Mouse (Mus musculus) MEL (cell line): ENCODE measurements around the gene Olfr819. TPM values are rescaled to one million over a fixed set of nuclear protein-coding genes. Genes with fewer than 3 reads are reported as not detected.
"Not testable (repeated sequence)": the region's sequence is repeated elsewhere in the genome, so short reads cannot be mapped to it uniquely, and the experiment has no call there.

Experiments used
- DNase-seq: peaks from one replicate; pipeline ENCODE4 v3.0.0; 2011; ENCODE audit warnings: low read depth, low spot score
- H3K27ac ChIP-seq: 2 replicates; pipeline ENCODE4 v1.5.1; 2012; ENCODE audit warnings: low read depth, mild to moderate bottlenecking, control low read depth, low read length, moderate library complexity; ENCODE audit not compliant: control insufficient read depth
- H3K27me3 ChIP-seq, 2 experiments: fragments of 150-350 bp in 1 of 2; sonication (generic) in 1 of 2; 2 replicates each; pipeline ENCODE4 v1.6.1; 2012; ENCODE audit warnings: low read length in 2 of 2, mild to moderate bottlenecking in 2 of 2, improper control_type of control experiment in 1 of 2, moderate library complexity in 1 of 2; ENCODE audit not compliant: insufficient read depth in 2 of 2, control insufficient read depth in 1 of 2
- H3K36me3 ChIP-seq, 2 experiments: 2 replicates each; pipeline ENCODE4 v1.6.1; 2012 to 2014; ENCODE audit warnings: low read length in 2 of 2, improper control_type of control experiment in 1 of 2, inconsistent platforms in 1 of 2, mild to moderate bottlenecking in 1 of 2; ENCODE audit not compliant: insufficient read depth in 2 of 2, control insufficient read depth in 1 of 2
- H3K4me1 ChIP-seq, 2 experiments: fragments of 150-350 bp in 1 of 2; sonication (generic) in 1 of 2; 2 replicates each; pipeline ENCODE4 v1.6.1; 2012; ENCODE audit warnings: low read length in 2 of 2, improper control_type of control experiment in 1 of 2, mild to moderate bottlenecking in 1 of 2; ENCODE audit not compliant: insufficient read depth in 2 of 2, control insufficient read depth in 1 of 2
- H3K4me3 ChIP-seq, 2 experiments: fragments of 150-350 bp in 1 of 2; sonication (generic) in 1 of 2; 2 replicates each; pipeline ENCODE4 v1.5.1; 2012; ENCODE audit warnings: low read depth in 2 of 2, low read length in 2 of 2, mild to moderate bottlenecking in 2 of 2, moderate library complexity in 2 of 2, control low read depth in 1 of 2, improper control_type of control experiment in 1 of 2; ENCODE audit not compliant: control insufficient read depth in 1 of 2, insufficient read depth in 1 of 2
- H3K79me2 ChIP-seq: 2 replicates; pipeline ENCODE4 v1.6.1; 2012; ENCODE audit warnings: mild to moderate bottlenecking, low read length, moderate library complexity; ENCODE audit not compliant: control insufficient read depth, poor library complexity, insufficient read depth
- H3K9ac ChIP-seq: 2 replicates; pipeline ENCODE4 v1.6.1; 2012; ENCODE audit warnings: low read depth, mild to moderate bottlenecking, control low read depth, low read length, moderate library complexity; ENCODE audit not compliant: control insufficient read depth, poor library complexity, severe bottlenecking
- H3K9me3 ChIP-seq: fragments of 150-350 bp; sonication (generic); replicated peaks from 2 replicates; pipeline ENCODE4 v1.6.1; 2012; ENCODE audit warnings: mild to moderate bottlenecking, low read length, improper control_type of control experiment, moderate library complexity; ENCODE audit not compliant: insufficient read depth
- BHLHE40 ChIP-seq: IDR thresholded peaks from 2 replicates; pipeline ENCODE4 v1.6.1; 2012; ENCODE audit warnings: low read depth, mild to moderate bottlenecking, inconsistent platforms, low read length, improper control_type of control experiment, borderline replicate concordance
- CHD1 ChIP-seq: IDR thresholded peaks from 2 replicates; pipeline ENCODE4 v1.6.1; 2012; ENCODE audit warnings: low read depth, mild to moderate bottlenecking, inconsistent platforms, low read length, improper control_type of control experiment
- CHD2 ChIP-seq: IDR thresholded peaks from 2 replicates; pipeline ENCODE4 v1.6.1; 2011; ENCODE audit warnings: low read length, improper control_type of control experiment
- GABPA ChIP-seq: IDR thresholded peaks from 2 replicates; pipeline ENCODE4 v1.6.1; 2012; ENCODE audit warnings: low read depth, mild to moderate bottlenecking, inconsistent platforms, low read length, improper control_type of control experiment, moderate library complexity
- JUND ChIP-seq: IDR thresholded peaks from 2 replicates; pipeline ENCODE4 v1.6.1; 2011; ENCODE audit warnings: low read depth, mild to moderate bottlenecking, improper control_type of control experiment, low read length
- MAZ ChIP-seq: IDR thresholded peaks from 2 replicates; pipeline ENCODE4 v1.6.1; 2012; ENCODE audit warnings: low read depth, mild to moderate bottlenecking, inconsistent platforms, low read length, improper control_type of control experiment
- MEF2A ChIP-seq: IDR thresholded peaks from 2 replicates; pipeline ENCODE4 v1.6.1; 2014; ENCODE audit warnings: low read depth, mild to moderate bottlenecking, inconsistent platforms, low read length, improper control_type of control experiment; ENCODE audit not compliant: poor library complexity, insufficient replicate concordance, severe bottlenecking; ENCODE audit errors: extremely low read depth
- MXI1 ChIP-seq: IDR thresholded peaks from 2 replicates; pipeline ENCODE4 v1.6.1; 2011; ENCODE audit warnings: mild to moderate bottlenecking, low read depth, low read length, improper control_type of control experiment
- MYB ChIP-seq: IDR thresholded peaks from 2 replicates; pipeline ENCODE4 v1.6.1; 2011; ENCODE audit warnings: mild to moderate bottlenecking, low read depth, low read length, improper control_type of control experiment
- NELFE ChIP-seq: IDR thresholded peaks from 2 replicates; pipeline ENCODE4 v1.6.1; 2011; ENCODE audit warnings: low read depth, low read length, improper control_type of control experiment
- NRF1 ChIP-seq: IDR thresholded peaks from 2 replicates; pipeline ENCODE4 v1.6.1; 2014; ENCODE audit warnings: low read depth, mild to moderate bottlenecking, inconsistent platforms, low read length, improper control_type of control experiment, moderate library complexity; ENCODE audit not compliant: poor library complexity, insufficient read depth, severe bottlenecking
- POLR2A ChIP-seq, 2 experiments: IDR thresholded peaks; 2 replicates each; pipeline ENCODE4 v1.6.1; 2011 to 2012; ENCODE audit warnings: low read length in 2 of 2, mild to moderate bottlenecking in 2 of 2, control low read depth in 1 of 2, improper control_type of control experiment in 1 of 2, low read depth in 1 of 2, moderate library complexity in 1 of 2; ENCODE audit not compliant: control insufficient read depth in 1 of 2, insufficient read depth in 1 of 2, poor library complexity in 1 of 2
- RCOR1 ChIP-seq: IDR thresholded peaks from 2 replicates; pipeline ENCODE4 v1.6.1; 2012; ENCODE audit warnings: low read depth, mild to moderate bottlenecking, inconsistent platforms, low read length, improper control_type of control experiment
- SIN3A ChIP-seq: IDR thresholded peaks from 2 replicates; pipeline ENCODE4 v1.6.1; 2012; ENCODE audit warnings: low read length, improper control_type of control experiment, inconsistent platforms
- SMC3 ChIP-seq: IDR thresholded peaks from 2 replicates; pipeline ENCODE4 v1.6.1; 2011; ENCODE audit warnings: low read depth, low read length, improper control_type of control experiment
- TAL1 ChIP-seq: IDR thresholded peaks from 2 replicates; pipeline ENCODE4 v1.6.1; 2012; ENCODE audit warnings: mild to moderate bottlenecking, inconsistent platforms, low read length, moderate library complexity, mixed read lengths
- UBTF ChIP-seq: IDR thresholded peaks from 2 replicates; pipeline ENCODE4 v1.6.1; 2012; ENCODE audit warnings: low read depth, mild to moderate bottlenecking, inconsistent platforms, low read length, improper control_type of control experiment, moderate library complexity, borderline replicate concordance; ENCODE audit not compliant: insufficient read depth
- ZMIZ1 ChIP-seq: IDR thresholded peaks from 2 replicates; pipeline ENCODE4 v1.6.1; 2012; ENCODE audit warnings: low read depth, mild to moderate bottlenecking, inconsistent platforms, low read length, improper control_type of control experiment, moderate library complexity
- polyA plus RNA-seq, 2 experiments: library from polyadenylated mRNA; stranded (reverse) in 1 of 2; unstranded in 1 of 2; fragments of >175 nt in 1 of 2; fragments of >200 nt in 1 of 2; gene quantifications; 2 replicates each; pipeline versions ENCODE4 v1.2.1 to v1.2.4; 2012; ENCODE audit warnings: low replicate concordance in 2 of 2, low read depth in 1 of 2; ENCODE audit not compliant: insufficient read length in 2 of 2, insufficient read depth in 1 of 2, missing spikeins in 1 of 2
- total RNA-seq: library from RNA; depleted of rRNA; stranded (reverse); fragments of 300-350 nt; gene quantifications from 2 replicates; pipeline ENCODE4 v1.2.3, GENCODE M21; 2012; rRNA removed

Gene Olfr819
- total RNA-seq: not detected in 2 replicates
- polyA plus RNA-seq: not detected

DNA sequence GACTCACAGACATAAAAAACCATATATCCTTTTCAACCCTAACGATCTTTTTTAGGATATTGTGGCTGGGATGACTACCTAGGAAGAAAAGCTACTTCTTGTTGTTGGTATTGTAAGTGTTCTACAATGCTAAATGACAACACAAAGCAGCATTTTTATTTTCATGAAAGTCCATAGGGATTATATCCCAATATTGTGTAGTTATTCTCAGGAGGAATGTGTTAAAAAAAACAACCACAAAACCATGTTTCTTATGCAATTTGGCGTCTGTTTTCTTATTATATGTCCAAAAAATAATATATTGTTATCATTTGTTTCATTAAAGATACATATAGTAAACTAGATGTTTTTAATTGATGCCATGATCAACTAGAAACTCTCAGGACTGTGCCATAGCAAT lies at the start of gene Olfr819:
Olfr819 (minus strand) TSS at position 101 of the 400 bp plus-strand sequence.
- not testable (repeated sequence) for H3K4me1 ChIP-seq, DNase-seq, H3K9me3 ChIP-seq, H3K9ac ChIP-seq, H3K79me2 ChIP-seq, H3K27ac ChIP-seq, H3K27me3 ChIP-seq, H3K4me3 ChIP-seq, H3K36me3 ChIP-seq

DNA sequence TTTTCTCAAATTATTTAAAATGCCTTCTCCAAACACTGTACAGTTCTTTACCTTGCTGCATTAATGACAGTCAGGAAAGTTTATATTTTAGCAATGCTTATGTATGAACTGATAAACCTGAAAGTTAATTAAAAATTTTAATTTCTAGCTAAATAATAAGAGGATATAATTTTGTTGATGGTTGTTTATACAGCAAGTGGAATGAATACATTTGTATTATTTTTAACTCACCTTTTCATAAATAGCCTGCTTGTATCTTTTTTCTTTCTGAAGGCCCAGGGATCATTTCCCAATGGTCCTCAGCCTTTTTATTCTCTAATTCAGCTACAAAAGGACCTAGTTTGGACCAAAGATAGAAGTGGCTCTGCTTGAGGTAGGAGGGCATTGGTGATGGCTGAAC lies 45.3 kb upstream of the Olfr819 start, which contains the start of gene Olfr820:
Olfr820 (plus strand) TSS at position 301 of the 400 bp plus-strand sequence.
- no peak for TF ChIP-seq NELFE
- no peak for TF ChIP-seq TAL1
- TF ChIP-seq MEF2A: no peak
- no peak for TF ChIP-seq MYB
- no peak for TF ChIP-seq NRF1
- no peak for TF ChIP-seq CHD1
- TF ChIP-seq RCOR1: no peak
- no peak for TF ChIP-seq MAZ
- TF ChIP-seq SIN3A: no peak
- TF ChIP-seq POLR2A (IDR thresholded peaks at IDR 0.05; ENCODE audit: control insufficient read depth in 1 of 2, insufficient read depth in 1 of 2, low read depth in 1 of 2, low read length in 2 of 2, poor library complexity in 1 of 2): no peak
- TF ChIP-seq ZMIZ1: no peak
- no peak for TF ChIP-seq UBTF
- TF ChIP-seq SMC3: no peak
- TF ChIP-seq GABPA: no peak
- no peak for TF ChIP-seq JUND
- TF ChIP-seq CHD2: no peak
- TF ChIP-seq BHLHE40: no peak
- TF ChIP-seq MXI1: no peak
- TF ChIP-seq, all 39 proteins: peak for 0
- H3K4me3 ChIP-seq: no peak within 1 kb of the TSS
- no peak for DNase-seq
- H3K9ac ChIP-seq: no peak within 1 kb of the TSS
- no peaks in the 10 kb centered on the region for H3K27me3 ChIP-seq
- H3K36me3 ChIP-seq: no peaks in the 10 kb centered on the region
- no peaks in the 10 kb centered on the region for H3K4me1 ChIP-seq
- H3K79me2 ChIP-seq: no peaks in the 10 kb centered on the region
- no peak within 1 kb of the TSS for H3K27ac ChIP-seq
- H3K9me3 ChIP-seq: no peaks in the 10 kb centered on the region

DNA sequence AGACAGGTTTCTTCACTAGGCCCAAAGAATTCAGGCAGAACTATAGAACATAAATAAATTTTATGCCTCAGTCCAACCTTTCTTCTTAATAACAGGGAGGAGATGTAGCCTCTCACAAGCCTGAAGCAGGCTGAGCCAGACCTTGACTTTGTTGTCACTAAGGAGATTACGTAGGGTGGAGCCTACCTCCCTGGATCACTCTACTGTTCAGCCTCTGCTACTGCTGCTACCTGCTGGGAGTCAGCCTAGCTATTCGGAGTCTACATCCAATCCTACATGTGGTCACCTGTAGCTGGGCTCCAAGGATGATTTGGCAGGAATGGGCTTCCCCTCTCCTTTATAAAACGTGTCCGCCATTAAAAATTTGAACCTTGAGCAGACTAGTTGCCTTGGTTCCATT lies 38.3 kb upstream of the Olfr819 start:
- H3K9ac ChIP-seq, H3K36me3 ChIP-seq, H3K27me3 ChIP-seq, H3K27ac ChIP-seq, H3K4me3 ChIP-seq, H3K79me2 ChIP-seq, H3K4me1 ChIP-seq, H3K9me3 ChIP-seq, DNase-seq: not testable (repeated sequence)

DNA sequence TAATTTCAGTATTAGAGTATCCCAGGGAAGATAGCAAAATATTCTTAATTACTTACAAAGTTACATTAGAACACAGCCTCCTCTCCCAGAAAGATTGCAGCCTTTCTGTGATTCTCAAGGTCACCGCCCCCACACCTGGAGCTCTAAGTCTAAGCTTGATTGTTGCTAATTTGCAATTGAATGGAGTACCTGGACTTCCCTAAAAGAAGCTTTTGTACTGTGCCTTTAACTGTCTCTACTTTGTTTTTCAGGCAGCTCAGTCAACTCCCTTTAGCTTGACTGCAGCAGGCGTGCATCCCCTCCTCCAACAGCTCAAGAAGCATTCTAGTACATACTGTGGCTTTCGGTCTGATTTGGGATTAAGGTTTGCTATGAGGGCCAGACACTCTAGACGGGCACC lies 37.0 kb upstream of the Olfr819 start:
- H3K79me2 ChIP-seq, H3K4me1 ChIP-seq, H3K9me3 ChIP-seq, H3K4me3 ChIP-seq, H3K27me3 ChIP-seq, H3K9ac ChIP-seq, H3K36me3 ChIP-seq, DNase-seq, H3K27ac ChIP-seq: not testable (repeated sequence)
